Mouse (Mus musculus) CD4-positive, CD25-positive, alpha-beta regulatory T cell, adult 2 months (primary cell): ENCODE measurements around the gene Nphp1.

Experiments
- DNase-seq: peaks from one replicate; pipeline ENCODE4 v3.0.0-alpha.2; 2012; ENCODE audit warnings: low read depth, low spot score

The Nphp1 gene

GRCm38 (mm10) chr2:127749376-127749775, 39.3 kb downstream of the Nphp1 start:
- DNase-seq: no peak

- DNase-seq: no peak
Observed at GRCm38 (mm10) chr2:127748316-127748715, 40.4 kb downstream of the Nphp1 start.

- DNase-seq: no peak
Observed at GRCm38 (mm10) chr2:127742637-127743036, 46.1 kb downstream of the Nphp1 start.

GRCm38 (mm10) chr2:127740756-127741519, 47.8 kb downstream of the Nphp1 start:
- no peak for DNase-seq

GRCm38 (mm10) chr2:127737885-127738284, 50.8 kb downstream of the Nphp1 start:
- DNase-seq: no peak

GRCm38 (mm10) chr2:127736631-127737209, 52.0 kb downstream of the Nphp1 start:
- no peak for DNase-seq

GRCm38 (mm10) chr2:127735512-127736145, 53.1 kb downstream of the Nphp1 start:
- no peak for DNase-seq

GRCm38 (mm10) chr2:127734889-127735288, 53.8 kb downstream of the Nphp1 start:
- DNase-seq: no peak

GRCm38 (mm10) chr2:127730301-127730997, 58.2 kb downstream of the Nphp1 start:
- DNase-seq: no peak

GRCm38 (mm10) chr2:127729671-127730070, 59.0 kb downstream of the Nphp1 start, which contains the start of gene Mall:
Gene Mall, minus strand, starts transcription at chr2:127729932.
- DNase-seq: no peak

- DNase-seq: no peak
Observed at GRCm38 (mm10) chr2:127728661-127729450, 59.8 kb downstream of the Nphp1 start.

GRCm38 (mm10) chr2:127728146-127728545, 60.6 kb downstream of the Nphp1 start:
- DNase-seq: no peak

GRCm38 (mm10) chr2:127723193-127723592, 65.5 kb downstream of the Nphp1 start:
- no peak for DNase-seq

GRCm38 (mm10) chr2:127722176-127722892, 66.4 kb downstream of the Nphp1 start:
- DNase-seq: no peak

- DNase-seq: no peak
Observed at GRCm38 (mm10) chr2:127718839-127719468, 69.7 kb downstream of the Nphp1 start.

GRCm38 (mm10) chr2:127714726-127715125, 74.0 kb downstream of the Nphp1 start:
- DNase-seq: no peak

GRCm38 (mm10) chr2:127708792-127709191, 79.9 kb downstream of the Nphp1 start:
- no peak for DNase-seq

- DNase-seq: no peak
Observed at GRCm38 (mm10) chr2:127708060-127708459, 80.6 kb downstream of the Nphp1 start.

- DNase-seq: no peak
Observed at GRCm38 (mm10) chr2:127705267-127705666, 83.4 kb downstream of the Nphp1 start.
